Mouse (Mus musculus) layer of hippocampus, adult 2 months (tissue): Measurements from ENCODE around the gene Ppa1. TPM values are rescaled to one million over a fixed set of nuclear protein-coding genes. Genes with fewer than 3 reads are reported as not detected.

ENCODE experiments used
- DNase-seq, 2 experiments: peaks; one replicate each; pipeline ENCODE4 v3.0.0; 2022; ENCODE audit warnings: low spot score in 2 of 2
- H3K27ac ChIP-seq: fragments of 200-600 bp; 2 replicates; pipeline ENCODE4 v1.8.1; 2022
- H3K4me3 ChIP-seq: fragments of 200-600 bp; 2 replicates; pipeline ENCODE4 v1.8.1; 2022; ENCODE audit warnings: mild to moderate bottlenecking
- CTCF ChIP-seq: fragments of 200-600 bp; conservative IDR thresholded peaks from 2 replicates; pipeline ENCODE4 v1.8.1; 2022; ENCODE audit warnings: antibody characterized with exemption, mild to moderate bottlenecking, moderate library complexity
- total RNA-seq, 2 experiments: library from RNA; stranded (reverse); gene quantifications; 2 replicates each; pipeline ENCODE4 v1.2.3; 2021

The Ppa1 gene
- total RNA-seq, 2 experiments from 2014 or later = 96.5 to 98.5 TPM

- TF ChIP-seq CTCF = no peak
- no peak for DNase-seq
- H3K4me3 ChIP-seq = no peak overlapping the region; the same call in 1 of the 2 replicates
- no peak overlapping the region for H3K27ac ChIP-seq
Measured at GRCm38 (mm10) chr10:61715996-61716864, 67.9 kb downstream of the Ppa1 start.

- no peak for DNase-seq
- H3K27ac ChIP-seq = no peak overlapping the region
- H3K4me3 ChIP-seq = no peak overlapping the region
- TF ChIP-seq CTCF = no peak
Measured at GRCm38 (mm10) chr10:61717406-61718296, 69.3 kb downstream of the Ppa1 start.

DNA sequence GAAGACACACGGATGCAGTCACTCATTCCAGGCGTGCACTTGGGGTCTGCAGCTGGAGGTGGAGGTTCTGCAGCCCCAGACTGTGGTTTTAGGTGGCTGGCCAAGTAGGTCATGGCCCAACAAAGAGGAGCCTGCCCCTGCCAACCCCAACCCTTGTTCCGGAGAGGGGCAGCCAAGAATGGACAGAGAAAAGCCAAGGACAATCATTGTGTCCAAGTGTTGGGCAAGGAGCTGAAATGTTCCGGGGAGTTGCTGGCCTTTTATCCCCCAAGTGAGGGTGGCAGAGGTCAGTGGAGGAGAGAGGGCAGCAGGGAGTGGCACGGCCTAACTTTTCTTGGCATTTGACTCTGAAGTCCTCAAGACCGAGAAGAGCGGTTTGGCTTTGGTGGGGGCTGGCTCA lies 72.0 kb downstream of the Ppa1 start:
- TF ChIP-seq CTCF = no peak
- Histone ChIP-seq H3K4me3 (no peak overlapping the region), H3K27ac (no peak overlapping the region)
- no peak for DNase-seq

- TF ChIP-seq CTCF = no peak
- Histone ChIP-seq H3K27ac (no peak overlapping the region), H3K4me3 (no peak overlapping the region)
- no peak for DNase-seq
Measured at GRCm38 (mm10) chr10:61722215-61722614, 73.9 kb downstream of the Ppa1 start.

DNA sequence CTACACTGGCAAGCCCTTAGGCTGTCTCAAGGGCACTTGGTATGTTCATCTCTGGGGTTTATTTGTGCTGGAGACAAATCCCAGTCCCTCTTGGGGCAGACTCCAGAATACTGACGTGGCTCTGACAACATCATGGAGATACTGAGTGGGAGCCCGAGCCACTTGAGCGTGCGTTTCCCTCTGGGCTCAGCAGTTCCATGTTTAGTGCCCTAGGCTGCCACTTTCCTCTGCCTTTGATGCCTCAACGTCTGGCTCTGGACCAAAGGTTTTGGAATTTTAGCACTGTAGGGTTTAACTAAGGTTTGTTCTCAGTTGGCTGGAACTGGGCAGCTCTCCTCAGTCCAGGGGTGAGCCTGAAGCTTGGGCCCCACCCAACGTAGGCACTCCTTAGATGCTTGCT lies 74.9 kb downstream of the Ppa1 start:
- no peak overlapping the region for H3K27ac ChIP-seq
- H3K4me3 ChIP-seq = no peak overlapping the region
- TF ChIP-seq CTCF = no peak
- DNase-seq = no peak

Other genes with a start within 250 kb of the Ppa1 start
- under 1 TPM; 0.23 to 0.27 TPM for gene Nodal, start 230.6 kb upstream of the Ppa1 start, total RNA-seq
- 10 to 100 TPM; 47.6 to 57.0 TPM for gene Eif4ebp2, start 195.9 kb upstream of the Ppa1 start, total RNA-seq
- gene Lrrc20, start 172.8 kb upstream of the Ppa1 start, total RNA-seq = 10 to 100 TPM; 21.4 to 24.4 TPM
- gene Npffr1, start 53.1 kb upstream of the Ppa1 start, total RNA-seq = 1 to 10 TPM; 4.0 to 4.7 TPM
- 100 to 1,000 TPM; 117 to 124 TPM for gene Sar1a, start 31.7 kb downstream of the Ppa1 start, total RNA-seq
- gene Tysnd1, start 47.0 kb downstream of the Ppa1 start, total RNA-seq = 10 to 100 TPM; 23.3 to 23.8 TPM
- 1 to 10 TPM; 7.1 to 7.8 TPM for gene Aifm2, start 66.7 kb downstream of the Ppa1 start, total RNA-seq
- 10 to 100 TPM; 14.3 to 14.7 TPM for gene H2afy2, start 135.6 kb downstream of the Ppa1 start, total RNA-seq